Mouse (Mus musculus): ENCODE measurements around the gene Gm11027. TPM values are rescaled to one million over a fixed set of nuclear protein-coding genes. Genes with fewer than 3 reads are reported as not detected.

The Gm11027 gene
- polyA plus RNA-seq, 1 experiment: not detected

- Histone ChIP-seq H3K4me1 (ENCODE audit: control insufficient read depth, insufficient read depth, low read length) (no peaks in the 10 kb centered on the region), H3K27me3 (replicated peaks; ENCODE audit: control insufficient read depth, insufficient read depth, low read length) (no peaks in the 10 kb centered on the region), H3K4me3 (ENCODE audit: insufficient read depth, low read depth, low read length) (no peak overlapping the region), H3K27ac (ENCODE audit: insufficient read depth, low read depth, low read length) (no peak overlapping the region), H3K36me3 (ENCODE audit: control insufficient read depth, insufficient read depth, low read length) (0 out of 2 replicates have a peak, but pooled peaks cover 1% of the 10 kb centered on the region)
- DNase-seq: no peak
- no peak for TF ChIP-seq POLR2A (IDR thresholded peaks at IDR 0.05; ENCODE audit: low read depth, low read length)
- TF ChIP-seq CTCF (conservative IDR thresholded peaks at IDR 0.05; ENCODE audit: insufficient read depth, insufficient read length, low read depth, low read length): no peak
Measured at GRCm38 (mm10) chr12:116238370-116238769, 36.8 kb upstream of the Gm11027 start.

DNA sequence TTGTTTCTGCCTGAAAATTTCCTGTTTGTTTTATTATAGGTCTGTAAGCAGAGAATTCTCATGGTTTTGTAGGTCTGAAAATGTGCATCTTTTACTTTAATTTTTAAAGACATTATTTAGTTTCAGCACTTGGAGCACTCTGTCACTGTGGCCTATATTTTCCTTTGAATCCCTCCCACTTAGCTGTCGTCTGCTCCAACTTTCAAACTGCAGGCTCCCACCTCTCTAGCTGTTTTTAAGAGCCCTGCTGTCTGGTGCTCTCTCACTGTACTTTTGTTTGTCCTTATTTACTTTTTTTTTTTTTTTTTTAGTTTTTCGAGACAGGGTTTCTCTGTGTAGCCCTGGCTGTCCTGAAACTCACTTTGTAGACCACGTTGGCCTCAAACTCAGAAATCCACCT is 36.4 kb upstream of the Gm11027 start:
- Histone ChIP-seq H3K4me1 (ENCODE audit: control insufficient read depth, insufficient read depth, low read length) (no peaks in the 10 kb centered on the region), H3K27me3 (replicated peaks; ENCODE audit: control insufficient read depth, insufficient read depth, low read length) (no peaks in the 10 kb centered on the region), H3K36me3 (ENCODE audit: control insufficient read depth, insufficient read depth, low read length) (0 out of 2 replicates have a peak, but pooled peaks cover 1% of the 10 kb centered on the region), H3K4me3 (ENCODE audit: insufficient read depth, low read depth, low read length) (no peak overlapping the region), H3K27ac (ENCODE audit: insufficient read depth, low read depth, low read length) (no peak overlapping the region)
- DNase-seq: no peak
- TF ChIP-seq CTCF (conservative IDR thresholded peaks at IDR 0.05; ENCODE audit: insufficient read depth, insufficient read length, low read depth, low read length) (no peak), POLR2A (IDR thresholded peaks at IDR 0.05; ENCODE audit: low read depth, low read length) (no peak)
- WGBS: 83% methylated on average over 3 of the region's 3 CpGs

DNA sequence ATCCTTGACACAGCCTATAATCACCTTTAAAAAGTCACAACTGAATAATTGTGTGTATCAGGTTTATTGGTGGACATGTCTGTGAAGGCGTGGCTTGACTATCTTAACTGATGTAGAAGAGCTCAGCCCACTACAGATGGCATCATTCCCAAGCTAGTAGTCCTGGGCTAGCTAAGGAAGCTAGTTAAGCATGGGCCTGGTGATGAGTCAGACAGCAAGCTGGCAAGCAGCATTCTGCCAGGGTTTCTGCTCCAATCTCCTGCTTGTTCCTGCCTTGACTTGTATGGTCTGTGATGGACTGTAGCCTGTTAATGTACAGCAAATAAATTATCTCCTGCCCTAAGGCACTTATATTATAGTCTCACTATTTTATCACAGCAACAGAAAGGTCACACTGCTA is 30.6 kb upstream of the Gm11027 start:
- 81% methylated on average over 1 of the region's 1 CpGs for WGBS
- no peak for DNase-seq
- H3K27ac ChIP-seq (ENCODE audit: insufficient read depth, low read depth, low read length): no peak overlapping the region
- H3K4me1 ChIP-seq (ENCODE audit: control insufficient read depth, insufficient read depth, low read length): no peaks in the 10 kb centered on the region
- TF ChIP-seq POLR2A (IDR thresholded peaks at IDR 0.05; ENCODE audit: low read depth, low read length) (no peak), CTCF (conservative IDR thresholded peaks at IDR 0.05; ENCODE audit: insufficient read depth, insufficient read length, low read depth, low read length) (no peak)
- H3K36me3 ChIP-seq (ENCODE audit: control insufficient read depth, insufficient read depth, low read length): peaks cover 3% of the 10 kb centered on the region; the same call in 1 of the 2 replicates
- H3K27me3 ChIP-seq (replicated peaks; ENCODE audit: control insufficient read depth, insufficient read depth, low read length): no peaks in the 10 kb centered on the region
- H3K4me3 ChIP-seq (ENCODE audit: insufficient read depth, low read depth, low read length): no peak overlapping the region

- Histone ChIP-seq H3K4me3 (ENCODE audit: insufficient read depth, low read depth, low read length) (no peak overlapping the region), H3K4me1 (ENCODE audit: control insufficient read depth, insufficient read depth, low read length) (no peaks in the 10 kb centered on the region), H3K27me3 (replicated peaks; ENCODE audit: control insufficient read depth, insufficient read depth, low read length) (no peaks in the 10 kb centered on the region), H3K36me3 (ENCODE audit: control insufficient read depth, insufficient read depth, low read length) (no peaks in the 10 kb centered on the region), H3K27ac (ENCODE audit: insufficient read depth, low read depth, low read length) (no peak overlapping the region)
- whole genome bisulfite sequencing: 58% methylated on average over 8 of the region's 8 CpGs
- DNase-seq: no peak
- TF ChIP-seq CTCF (conservative IDR thresholded peaks at IDR 0.05; ENCODE audit: insufficient read depth, insufficient read length, low read depth, low read length) (no peak), POLR2A (IDR thresholded peaks at IDR 0.05; ENCODE audit: low read depth, low read length) (no peak)
Measured at GRCm38 (mm10) chr12:116254652-116255051, 20.5 kb upstream of the Gm11027 start.

- no peak overlapping the region for H3K4me3 ChIP-seq (ENCODE audit: insufficient read depth, low read depth, low read length)
- H3K36me3 ChIP-seq (ENCODE audit: control insufficient read depth, insufficient read depth, low read length): no peaks in the 10 kb centered on the region
- no peaks in the 10 kb centered on the region for H3K4me1 ChIP-seq (ENCODE audit: control insufficient read depth, insufficient read depth, low read length)
- 84% methylated on average over 11 of the region's 11 CpGs for WGBS
- no peaks in the 10 kb centered on the region for H3K27me3 ChIP-seq (replicated peaks; ENCODE audit: control insufficient read depth, insufficient read depth, low read length)
- no peak for DNase-seq
- no peak overlapping the region for H3K27ac ChIP-seq (ENCODE audit: insufficient read depth, low read depth, low read length)
- no peak for TF ChIP-seq CTCF (conservative IDR thresholded peaks at IDR 0.05; ENCODE audit: insufficient read depth, insufficient read length, low read depth, low read length)
- no peak for TF ChIP-seq POLR2A (IDR thresholded peaks at IDR 0.05; ENCODE audit: low read depth, low read length)
Measured at GRCm38 (mm10) chr12:116255636-116256035, 19.6 kb upstream of the Gm11027 start.

DNA sequence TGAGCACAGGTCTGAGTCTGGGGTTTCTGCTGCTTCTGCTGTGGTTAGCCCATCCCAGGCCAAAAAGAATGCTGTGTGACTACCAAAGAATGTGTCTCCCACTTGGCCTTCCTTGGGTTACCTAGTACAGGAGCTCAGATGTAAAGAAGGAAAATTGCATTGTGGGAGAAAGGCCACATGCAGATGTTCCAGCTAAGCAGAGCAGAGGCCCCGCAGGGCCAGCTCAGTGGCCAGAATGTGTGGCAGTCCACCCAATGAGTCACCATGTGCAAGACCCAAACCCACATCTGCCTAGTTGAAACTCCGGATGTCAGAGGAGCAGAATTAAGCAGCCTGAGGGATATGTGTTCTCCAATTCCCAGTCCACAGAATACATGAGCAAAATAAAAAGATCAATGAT is 16.9 kb upstream of the Gm11027 start:
- no peak for DNase-seq
- no peak overlapping the region for H3K4me3 ChIP-seq (ENCODE audit: insufficient read depth, low read depth, low read length)
- no peaks in the 10 kb centered on the region for H3K27me3 ChIP-seq (replicated peaks; ENCODE audit: control insufficient read depth, insufficient read depth, low read length)
- H3K27ac ChIP-seq (ENCODE audit: insufficient read depth, low read depth, low read length): no peak overlapping the region
- TF ChIP-seq CTCF (conservative IDR thresholded peaks at IDR 0.05; ENCODE audit: insufficient read depth, insufficient read length, low read depth, low read length): no peak
- no peak for TF ChIP-seq POLR2A (IDR thresholded peaks at IDR 0.05; ENCODE audit: low read depth, low read length)
- 90% methylated on average over 2 of the region's 2 CpGs for WGBS
- no peaks in the 10 kb centered on the region for H3K4me1 ChIP-seq (ENCODE audit: control insufficient read depth, insufficient read depth, low read length)
- H3K36me3 ChIP-seq (ENCODE audit: control insufficient read depth, insufficient read depth, low read length): no peaks in the 10 kb centered on the region

DNA sequence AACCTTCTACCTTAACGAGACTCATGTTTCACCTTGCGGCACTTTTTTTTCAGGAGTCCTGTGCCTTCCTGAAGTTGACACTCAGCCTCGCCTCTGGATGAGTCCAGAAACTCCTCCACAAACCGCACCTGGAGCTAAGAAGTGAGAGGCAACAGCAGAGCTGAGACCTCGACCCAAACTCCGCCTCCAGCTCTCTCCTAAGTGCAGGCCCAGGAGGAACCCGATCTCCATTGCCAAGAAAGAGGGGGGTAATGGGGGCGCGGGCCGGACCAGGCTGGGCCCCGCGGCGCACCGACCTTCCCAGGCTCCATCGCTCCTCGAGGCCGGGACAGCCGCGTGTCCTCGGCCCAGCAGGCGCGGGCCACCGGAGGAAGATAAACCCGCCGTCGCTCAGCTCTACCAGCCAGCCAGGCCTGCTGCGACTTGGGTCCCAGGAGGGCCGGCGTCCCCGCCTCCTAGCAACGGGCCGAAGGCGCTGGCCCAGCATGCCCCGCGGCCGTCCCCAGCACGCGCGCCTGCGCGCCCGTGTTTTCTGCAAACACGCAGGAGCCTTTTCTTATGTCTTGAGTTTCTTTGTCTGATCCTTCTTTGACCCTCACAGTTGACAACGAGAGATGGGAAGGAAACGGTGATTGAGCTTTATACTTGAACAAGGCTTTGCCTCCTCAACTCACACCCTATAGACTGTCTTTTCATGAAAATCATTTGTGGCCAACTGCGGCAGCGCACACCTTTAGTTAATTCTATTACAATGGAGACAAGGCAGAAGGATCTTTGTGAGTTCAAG is 12.4 kb upstream of the Gm11027 start, which contains the start of gene Wdr60:
Gene Wdr60 (minus strand): TSS at position 468 of the 787 bp plus-strand sequence.
- Histone ChIP-seq H3K36me3 (ENCODE audit: control insufficient read depth, insufficient read depth, low read length) (no peaks in the 10 kb centered on the region), H3K27me3 (replicated peaks; ENCODE audit: control insufficient read depth, insufficient read depth, low read length) (no peaks in the 10 kb centered on the region; the same call in 1 of the 2 replicates), H3K27ac (ENCODE audit: insufficient read depth, low read depth, low read length) (peak within 1 kb of the TSS; percentile 42; the same call in 1 of the 2 replicates), H3K4me3 (ENCODE audit: insufficient read depth, low read depth, low read length) (peak within 1 kb of the TSS; percentile 94), H3K4me1 (ENCODE audit: control insufficient read depth, insufficient read depth, low read length) (no peaks in the 10 kb centered on the region)
- TF ChIP-seq CTCF (conservative IDR thresholded peaks at IDR 0.05; ENCODE audit: insufficient read depth, insufficient read length, low read depth, low read length): no peak
- no peak for TF ChIP-seq POLR2A (IDR thresholded peaks at IDR 0.05; ENCODE audit: low read depth, low read length)
- peak; percentile 93 for DNase-seq
- 3% methylated on average over 47 of the region's 47 CpGs for WGBS

Data from kidney, adult 2 months (tissue).